Mouse (Mus musculus): ENCODE measurements around the gene Ces1e.

GRCm38 (mm10) chr8:93246057-93246456, 16.6 kb upstream of the Ces1e start:
- TF ChIP-seq CTCF (IDR thresholded peaks at IDR 0.05; ENCODE audit: borderline replicate concordance, extremely low read depth, insufficient read depth, insufficient read length) (no peak), POLR2A (IDR thresholded peaks at IDR 0.05; ENCODE audit: borderline replicate concordance, extremely low read depth, insufficient read depth, insufficient read length, poor library complexity, severe bottlenecking) (no peak)
